ENCODE assay signal across 10 mouse cellular contexts in the genomic region with DNA sequence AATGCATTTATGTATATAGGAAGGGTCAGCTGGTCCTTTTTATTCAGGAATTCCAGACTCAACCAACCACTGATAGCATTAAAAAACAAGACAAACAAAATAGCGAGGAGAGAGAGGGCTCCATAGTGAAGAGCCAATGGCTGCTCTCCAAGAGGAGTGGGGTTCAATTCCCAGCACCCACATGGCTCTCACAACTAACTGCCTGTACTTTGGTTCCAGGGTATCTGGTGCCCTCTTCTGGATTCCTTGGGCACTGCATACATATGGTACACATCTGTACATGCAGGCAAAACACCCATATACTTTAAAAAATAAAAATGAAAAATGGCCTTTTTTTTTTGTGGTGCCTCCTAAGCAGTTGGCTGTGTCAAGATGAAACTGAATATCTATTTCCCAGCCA. TPM values are rescaled to one million over a fixed set of nuclear protein-coding genes. Genes with fewer than 3 reads are reported as not detected.
DNase-seq lines count a peak whose midpoint lies in the region; ATAC-seq and TF ChIP-seq lines count a peak whose summit lies in the region.
"Had no signal": no experiment of that assay in that cellular context is flagged by ENCODE, and none has a peak within 500 bp of the region (broad histone marks: within the 10 kb centered on the region; RNA-seq: fewer than 3 reads in every experiment).

No protein-coding gene starts in this region.

- H3K79me2 ChIP-seq in MEL (ENCODE audit: control insufficient read depth, insufficient read depth, low read length, poor library complexity), result no peaks in the 10 kb centered on the region

- H3K9ac ChIP-seq in MEL (ENCODE audit: control insufficient read depth, low read depth, low read length, poor library complexity, severe bottlenecking), result no peak overlapping the region
- H3K9ac ChIP-seq: limb, embryonic 15.5 days had no signal

- TF ChIP-seq POLR2A in MEL (IDR thresholded peaks at IDR 0.05; ENCODE audit: control insufficient read depth in 1 of 2, insufficient read depth in 1 of 2, low read depth in 1 of 2, low read length in 2 of 2, poor library complexity in 1 of 2), result no peak

- no peaks in the 10 kb centered on the region for H3K9me3 ChIP-seq in MEL (replicated peaks; ENCODE audit: insufficient read depth, low read length)
- H3K9me3 ChIP-seq: limb, embryonic 15.5 days had no signal

- TF ChIP-seq RAD21 in MEL (IDR thresholded peaks at IDR 0.05; ENCODE audit: low read depth, low read length), result peak; percentile 88

- H3K27me3 ChIP-seq in MEL (ENCODE audit: control insufficient read depth in 1 of 2, insufficient read depth in 2 of 2, low read length in 2 of 2), result no peaks in the 10 kb centered on the region
- no peaks in the 10 kb centered on the region for H3K27me3 ChIP-seq in splenic B cell, adult 2 months (ENCODE audit: control insufficient read depth, insufficient read depth, low read length, poor library complexity, severe bottlenecking)
- H3K27me3 ChIP-seq: limb, embryonic 15.5 days had no signal

- H3K4me3 ChIP-seq in layer of hippocampus, adult 2 months, result no peak overlapping the region
- no peak overlapping the region for H3K4me3 ChIP-seq in MEL (ENCODE audit: control insufficient read depth in 1 of 2, insufficient read depth in 1 of 2, low read depth in 2 of 2, low read length in 2 of 2)
- H3K4me3 ChIP-seq: limb, embryonic 15.5 days had no signal

- no peak for TF ChIP-seq EP300 in MEL (IDR thresholded peaks at IDR 0.05; ENCODE audit: low read depth in 1 of 2, low read length in 2 of 2)

- H3K36me3 ChIP-seq in MEL (ENCODE audit: control insufficient read depth in 1 of 2, insufficient read depth in 2 of 2, low read length in 2 of 2), result no peaks in the 10 kb centered on the region
- no peaks in the 10 kb centered on the region for H3K36me3 ChIP-seq in splenic B cell, adult 2 months (ENCODE audit: control insufficient read depth, insufficient read depth, low read length, poor library complexity, severe bottlenecking)
- H3K36me3 ChIP-seq: limb, embryonic 15.5 days had no signal

- no peaks in the 10 kb centered on the region for H3K4me1 ChIP-seq in MEL (ENCODE audit: control insufficient read depth in 1 of 2, insufficient read depth in 2 of 2, low read length in 2 of 2)

- DNase-seq in layer of hippocampus, adult 2 months (ENCODE audit: low spot score in 2 of 2), result no peak
- no peak for DNase-seq in layer of hippocampus, postnatal 36 days
- peak; percentile 75 for DNase-seq in MEL (ENCODE audit: low read depth, low spot score)
- peak; percentile 70 for DNase-seq in splenic B cell, adult 2 months (ENCODE audit: low read depth, low spot score)
- DNase-seq in layer of hippocampus, adult 8-10 months (ENCODE audit: low spot score in 2 of 2), result no peak
- DNase-seq in heart, adult 11 months, result no peak
- DNase-seq in ovary, postnatal 36 days (ENCODE audit: low spot score), result no peak

- ATAC-seq in granulocyte monocyte progenitor cell, adult 5-6 weeks (replicated peaks; ENCODE audit: poor library complexity, severe bottlenecking), result peak; percentile 69
- ATAC-seq: forebrain, embryonic 14.5 days had no signal

- H3K27ac ChIP-seq in layer of hippocampus, adult 2 months, result no peak overlapping the region
- no peak overlapping the region for H3K27ac ChIP-seq in MEL (ENCODE audit: control insufficient read depth, low read depth, low read length)
- H3K27ac ChIP-seq: limb, embryonic 15.5 days had no signal

- peak; percentile 68 for TF ChIP-seq CTCF in layer of hippocampus, adult 2 months (conservative IDR thresholded peaks at IDR 0.05)
- peak; percentile 68 to 85 (median 74) for TF ChIP-seq CTCF in MEL (IDR thresholded peaks at IDR 0.05 in 2 of 3, conservative IDR thresholded peaks at IDR 0.05 in 1 of 3; ENCODE audit: control insufficient read depth in 1 of 3, insufficient read depth in 1 of 3, low read depth in 2 of 3, low read length in 3 of 3, poor library complexity in 1 of 3, severe bottlenecking in 1 of 3)

TF ChIP-seq in MEL, 35 proteins besides CTCF, POLR2A, EP300 and RAD21:
- peak; percentile 87 for TF ChIP-seq ZC3H11A (IDR thresholded peaks at IDR 0.05; ENCODE audit: low read depth, low read length)
- no peak for TF ChIP-seq USF2 (IDR thresholded peaks at IDR 0.05; ENCODE audit: borderline replicate concordance in 1 of 2, insufficient read depth in 1 of 2, low read depth in 1 of 2, low read length in 2 of 2)
- TF ChIP-seq SMC3 (IDR thresholded peaks at IDR 0.05; ENCODE audit: low read depth, low read length), result peak; percentile 87

RNA-seq across cellular contexts. Expression of a gene that starts 28.8 kb away (rescaled TPM):
- total RNA-seq in layer of hippocampus, adult 2 months (2021), result 10 to 100 TPM; 57.0 to 58.4 TPM
- total RNA-seq in layer of hippocampus, postnatal 36 days (2021), result 10 to 100 TPM; 52.5 to 64.9 TPM
- 67.7 and 89.0 TPM in 2 replicates for total RNA-seq in MEL (2012; rRNA removed)
- polyA plus RNA-seq in MEL (2012; ENCODE audit: insufficient read depth in 1 of 2, insufficient read length in 2 of 2, low read depth in 1 of 2, low replicate concordance in 2 of 2, missing spikeins in 1 of 2), result 100 to 1,000 TPM in 1 of 2 experiments, 10 to 100 TPM in 1; 40.0 to 192 TPM
- 75.7 and 92.5 TPM in 2 replicates for total RNA-seq in granulocyte monocyte progenitor cell, adult 5-6 weeks (2014; fragmentation: Nextera tagmentation)
- total RNA-seq in granulocyte monocyte progenitor cell, adult 5-6 weeks (2017), result 70.1 and 74.2 TPM in 2 replicates
- total RNA-seq in layer of hippocampus, adult 8-10 months (2022), result 10 to 100 TPM; 36.2 to 51.8 (median 49.3) TPM

Comparison
In these comparisons a context has a peak if more than half of its experiments do, and no peak if none do; other contexts are left out.
1. DNase-seq: peak in MEL (single experiment) and splenic B cell, adult 2 months (single experiment); none in layer of hippocampus, adult 2 months (0 of 2), layer of hippocampus, postnatal 36 days (0 of 2), layer of hippocampus, adult 8-10 months (0 of 2), heart, adult 11 months (single experiment) and ovary, postnatal 36 days (single experiment).